In genomic region chr1:38306146-38306545, GRCm38 (mm10) we compare ENCODE assay signal across 21 mouse cellular contexts.
DNase-seq lines count a peak whose midpoint lies in the region; ATAC-seq lines count a peak whose summit lies in the region.
"Had no signal": no experiment of that assay in that cellular context is flagged by ENCODE, and none has a peak within 500 bp of the region (broad histone marks: within the 10 kb centered on the region; RNA-seq: fewer than 3 reads in every experiment).

No protein-coding gene starts in this region.

- H3K27ac ChIP-seq in forebrain, embryonic 15.5 days (replicated peaks), result 0 out of 2 replicates have a peak overlapping the region, but pooled peaks have one; percentile 20
- H3K27ac ChIP-seq in forebrain, embryonic 12.5 days, result no peak overlapping the region
- H3K27ac ChIP-seq in heart, embryonic 13.5 days (replicated peaks), result peak overlapping the region; percentile 41; the same call in 1 of the 2 replicates
- H3K27ac ChIP-seq in heart, embryonic 11.5 days (ENCODE audit: low read depth, low read length), result no peak overlapping the region
- no peak overlapping the region for H3K27ac ChIP-seq in neural tube, embryonic 13.5 days (replicated peaks)
- H3K27ac ChIP-seq: hindbrain, embryonic 15.5 days; intestine, embryonic 15.5 days; liver, embryonic 14.5 days; lung, embryonic 15.5 days had no signal

- H3K4me2 ChIP-seq in forebrain, embryonic 15.5 days (replicated peaks), result no peak overlapping the region
- no peak overlapping the region for H3K4me2 ChIP-seq in forebrain, embryonic 12.5 days
- H3K4me2 ChIP-seq in heart, embryonic 13.5 days, result no peak overlapping the region
- no peak overlapping the region for H3K4me2 ChIP-seq in heart, embryonic 11.5 days
- H3K4me2 ChIP-seq in neural tube, embryonic 13.5 days, result no peak overlapping the region
- H3K4me2 ChIP-seq: hindbrain, embryonic 15.5 days; intestine, embryonic 15.5 days; lung, embryonic 15.5 days had no signal

- no peak overlapping the region for H3K4me3 ChIP-seq in forebrain, embryonic 15.5 days
- H3K4me3 ChIP-seq in forebrain, embryonic 12.5 days (replicated peaks), result no peak overlapping the region
- no peak overlapping the region for H3K4me3 ChIP-seq in heart, embryonic 13.5 days
- no peak overlapping the region for H3K4me3 ChIP-seq in heart, embryonic 11.5 days (ENCODE audit: low read depth, low read length)
- H3K4me3 ChIP-seq in neural tube, embryonic 13.5 days, result no peak overlapping the region
- H3K4me3 ChIP-seq: erythroblast, embryonic 14.5 days; hindbrain, embryonic 15.5 days; intestine, embryonic 15.5 days; lung, embryonic 15.5 days had no signal

- 88% methylated on average over 7 of the region's 7 CpGs for WGBS in forebrain, embryonic 15.5 days
- WGBS in forebrain, embryonic 12.5 days, result 94% methylated on average over 7 of the region's 7 CpGs
- WGBS in heart, embryonic 13.5 days, result 82% methylated on average over 7 of the region's 7 CpGs
- WGBS in heart, embryonic 11.5 days (ENCODE audit: insufficient replicate concordance), result 89% methylated on average over 7 of the region's 7 CpGs
- 87% methylated on average over 7 of the region's 7 CpGs for WGBS in neural tube, embryonic 13.5 days

- no peak for DNase-seq in neural tube, embryonic 10.5 days (ENCODE audit: extremely low spot score, low spot score)
- DNase-seq in thymus, postnatal 14 days, result no peak
- DNase-seq: adrenal gland, postnatal 14 days; cerebellum, adult 2 months; gastrocnemius, postnatal 25 days; heart, postnatal 14 days; kidney, adult 8-10 months; kidney, postnatal 10 days; lung, postnatal 36 days had no signal

- peaks cover 20% of the 10 kb centered on the region for H3K4me1 ChIP-seq in forebrain, embryonic 15.5 days
- H3K4me1 ChIP-seq in forebrain, embryonic 12.5 days, result peaks cover 9% of the 10 kb centered on the region; the same call in 1 of the 2 replicates
- peaks cover 44% of the 10 kb centered on the region for H3K4me1 ChIP-seq in heart, embryonic 13.5 days
- H3K4me1 ChIP-seq in heart, embryonic 11.5 days (ENCODE audit: control insufficient read depth, insufficient read depth, low read length), result peaks cover 14% of the 10 kb centered on the region
- peaks cover 36% of the 10 kb centered on the region for H3K4me1 ChIP-seq in neural tube, embryonic 13.5 days (replicated peaks)

- H3K27me3 ChIP-seq in forebrain, embryonic 15.5 days, result no peaks in the 10 kb centered on the region
- no peaks in the 10 kb centered on the region for H3K27me3 ChIP-seq in forebrain, embryonic 12.5 days
- no peaks in the 10 kb centered on the region for H3K27me3 ChIP-seq in heart, embryonic 13.5 days (replicated peaks)
- no peaks in the 10 kb centered on the region for H3K27me3 ChIP-seq in heart, embryonic 11.5 days (ENCODE audit: control insufficient read depth, insufficient read depth, low read length)
- no peaks in the 10 kb centered on the region for H3K27me3 ChIP-seq in neural tube, embryonic 13.5 days
- H3K27me3 ChIP-seq: hindbrain, embryonic 15.5 days; intestine, embryonic 15.5 days; lung, embryonic 15.5 days had no signal

- ATAC-seq in forebrain, embryonic 15.5 days (replicated peaks), result no peak
- no peak for ATAC-seq in forebrain, embryonic 12.5 days (ENCODE audit: low FRiP score)
- ATAC-seq in heart, embryonic 13.5 days (ENCODE audit: extremely low read depth, insufficient number of reproducible peaks, low FRiP score, low TSS enrichment), result no peak
- no peak for ATAC-seq in heart, embryonic 11.5 days (replicated peaks; ENCODE audit: insufficient number of reproducible peaks, low FRiP score, low TSS enrichment)
- no peak for ATAC-seq in neural tube, embryonic 13.5 days (ENCODE audit: low read depth)
- ATAC-seq: CD4-positive, CD25-positive, alpha-beta regulatory T cell, adult 4 months; forebrain, embryonic 14.5 days; intestine, embryonic 15.5 days had no signal

- no peaks in the 10 kb centered on the region for H3K9me3 ChIP-seq in forebrain, embryonic 15.5 days
- no peaks in the 10 kb centered on the region for H3K9me3 ChIP-seq in forebrain, embryonic 12.5 days
- H3K9me3 ChIP-seq in heart, embryonic 13.5 days, result no peaks in the 10 kb centered on the region
- H3K9me3 ChIP-seq in heart, embryonic 11.5 days (replicated peaks; ENCODE audit: control insufficient read depth, low read length), result no peaks in the 10 kb centered on the region
- no peaks in the 10 kb centered on the region for H3K9me3 ChIP-seq in neural tube, embryonic 13.5 days
- H3K9me3 ChIP-seq: hindbrain, embryonic 15.5 days; intestine, embryonic 15.5 days; lung, embryonic 15.5 days had no signal

- no peaks in the 10 kb centered on the region for H3K36me3 ChIP-seq in forebrain, embryonic 15.5 days
- H3K36me3 ChIP-seq in forebrain, embryonic 12.5 days (replicated peaks), result no peaks in the 10 kb centered on the region
- no peaks in the 10 kb centered on the region for H3K36me3 ChIP-seq in heart, embryonic 13.5 days
- no peaks in the 10 kb centered on the region for H3K36me3 ChIP-seq in heart, embryonic 11.5 days (ENCODE audit: control insufficient read depth, insufficient read depth, low read length)
- no peaks in the 10 kb centered on the region for H3K36me3 ChIP-seq in neural tube, embryonic 13.5 days
- H3K36me3 ChIP-seq: hindbrain, embryonic 15.5 days; intestine, embryonic 15.5 days; lung, embryonic 15.5 days had no signal

- no peak overlapping the region for H3K9ac ChIP-seq in forebrain, embryonic 15.5 days (replicated peaks)
- no peak overlapping the region for H3K9ac ChIP-seq in forebrain, embryonic 12.5 days
- H3K9ac ChIP-seq in heart, embryonic 13.5 days, result no peak overlapping the region
- no peak overlapping the region for H3K9ac ChIP-seq in heart, embryonic 11.5 days (ENCODE audit: low read depth, low read length)
- 0 out of 2 replicates have a peak overlapping the region, but pooled peaks have one; percentile 22 for H3K9ac ChIP-seq in neural tube, embryonic 13.5 days
- H3K9ac ChIP-seq: hindbrain, embryonic 15.5 days; intestine, embryonic 15.5 days; liver, embryonic 14.5 days; lung, embryonic 15.5 days had no signal

Comparison
In these comparisons a context has a peak if more than half of its experiments do, and no peak if none do; other contexts are left out.
1. H3K27ac ChIP-seq: peak in forebrain, embryonic 15.5 days (single experiment) and heart, embryonic 13.5 days (single experiment); none in forebrain, embryonic 12.5 days (single experiment), heart, embryonic 11.5 days (single experiment) and neural tube, embryonic 13.5 days (single experiment).